Mouse (Mus musculus) heart, postnatal 36 days (tissue): ENCODE data around the gene Tbc1d2b. TPM values are rescaled to one million over a fixed set of nuclear protein-coding genes. Genes with fewer than 3 reads are reported as not detected.

ENCODE experiments used
- DNase-seq, 2 experiments: peaks; one replicate each; pipeline ENCODE4 v3.0.0; 2021 to 2022
- intact Hi-C: fragments of 180-260 bp; cut with DNase I; formaldehyde crosslinking; loops from one replicate; pipeline ENCODE4 v1.15.1; 2025
- total RNA-seq, 2 experiments: library from RNA; stranded (reverse); gene quantifications; 2 replicates each; pipeline ENCODE4 v1.2.3; 2021

Gene Tbc1d2b
- total RNA-seq, 2 experiments from 2014 or later = 11.2 to 11.8 TPM

GRCm38 (mm10) chr9:90184116-90184515 is 86.5 kb downstream of the Tbc1d2b start:
- peak; percentile 73 to 78 for DNase-seq
- intact Hi-C loops = no loop called here

- intact Hi-C loops = loop anchor here (2.0 kb wide), 1 partner anchor 19 kb away; no protein-coding TSS in a partner anchor
- no peak for DNase-seq
Measured at GRCm38 (mm10) chr9:90183550-90183949, 87.1 kb downstream of the Tbc1d2b start.

- DNase-seq = no peak
- intact Hi-C loops = loop anchor here (2.0 kb wide), 1 partner anchor 18 kb away; no protein-coding TSS in a partner anchor
Measured at GRCm38 (mm10) chr9:90182636-90183421, 87.8 kb downstream of the Tbc1d2b start.

GRCm38 (mm10) chr9:90181656-90182388 is 88.8 kb downstream of the Tbc1d2b start:
- intact Hi-C loops = loop anchor here (2.0 kb wide), 1 partner anchor 17 kb away; no protein-coding TSS in a partner anchor
- DNase-seq = no peak

- intact Hi-C loops = no loop called here
- DNase-seq = no peak
Measured at GRCm38 (mm10) chr9:90179409-90179808, 91.2 kb downstream of the Tbc1d2b start.

GRCm38 (mm10) chr9:90173330-90173729 is 97.3 kb downstream of the Tbc1d2b start:
- no peak for DNase-seq

GRCm38 (mm10) chr9:90172528-90173321 is 97.9 kb downstream of the Tbc1d2b start:
- intact Hi-C loops = no loop called here
- no peak for DNase-seq

More at GRCm38 (mm10) chr9:90173330-90173729, 97.3 kb downstream of the Tbc1d2b start:
- intact Hi-C loops = no loop called here

- no peak for DNase-seq
- intact Hi-C loops = no loop called here
Measured at GRCm38 (mm10) chr9:90171421-90171820, 99.2 kb downstream of the Tbc1d2b start.

GRCm38 (mm10) chr9:90169965-90170364 is 100.6 kb downstream of the Tbc1d2b start:
- DNase-seq = no peak
- intact Hi-C loops = no loop called here

GRCm38 (mm10) chr9:90166615-90167014 is 104.0 kb downstream of the Tbc1d2b start:
- DNase-seq = peak; percentile 40 to 52
- intact Hi-C loops = no loop called here

- DNase-seq = no peak
- intact Hi-C loops = loop anchor here (2.0 kb wide), 1 partner anchor 17 kb away; no protein-coding TSS in a partner anchor
Measured at GRCm38 (mm10) chr9:90165590-90165989, 105.0 kb downstream of the Tbc1d2b start.

- intact Hi-C loops = loop anchor here (2.0 kb wide), 1 partner anchor 18 kb away; no protein-coding TSS in a partner anchor
- no peak for DNase-seq
Measured at GRCm38 (mm10) chr9:90164670-90165453, 105.7 kb downstream of the Tbc1d2b start.

GRCm38 (mm10) chr9:90163749-90164095 is 106.9 kb downstream of the Tbc1d2b start:
- intact Hi-C loops = loop anchor here (2.0 kb wide), 3 partner anchors 19 to 37 kb away; no protein-coding TSS in a partner anchor
- peak; percentile 71 to 77 for DNase-seq

- intact Hi-C loops = loop anchor here (2.0 kb wide), 2 partner anchors 32 to 36 kb away; no protein-coding TSS in a partner anchor
- DNase-seq = peak; percentile 53 to 68
Measured at GRCm38 (mm10) chr9:90162926-90163748, 107.5 kb downstream of the Tbc1d2b start, which contains the start of gene Adamts7. Adamts7 (plus strand) TSS chr9:90163069.

- peak; percentile 73 to 77 for DNase-seq
- intact Hi-C loops = loop anchor here (2.0 kb wide), 2 partner anchors 32 to 36 kb away; no protein-coding TSS in a partner anchor
Measured at GRCm38 (mm10) chr9:90162243-90162925, 108.2 kb downstream of the Tbc1d2b start.
